Mouse (Mus musculus) heart, embryonic 16.5 days (tissue): Measurements from ENCODE around the gene Fndc3b. TPM values are rescaled to one million over a fixed set of nuclear protein-coding genes. Genes with fewer than 3 reads are reported as not detected.
A peak's percentile ranks its signal among the peaks of the same experiment; 100 is the strongest.

Experiments used
- ATAC-seq: fragments of 200-750 bp; cut with Nextera tagmentation; replicated peaks from 2 replicates; pipeline ENCODE4 v1.8.0; 2017; ENCODE audit warnings: moderate number of reproducible peaks; ENCODE audit not compliant: insufficient read depth, low FRiP score; ENCODE audit errors: extremely low read depth
- H3K27ac ChIP-seq: fragments of 300-500 bp; sonication (generic); 2 replicates; pipeline ENCODE4 v1.5.1; 2014; ENCODE audit warnings: mild to moderate bottlenecking, low read length, control low read depth, moderate library complexity
- H3K27me3 ChIP-seq: fragments of 300-500 bp; sonication (generic); 2 replicates; pipeline ENCODE4 v1.6.1; 2014; ENCODE audit warnings: low read length, mixed read lengths; ENCODE audit not compliant: control insufficient read depth, insufficient read depth
- H3K36me3 ChIP-seq: fragments of 300-500 bp; sonication (generic); 2 replicates; pipeline ENCODE4 v1.6.1; 2014; ENCODE audit not compliant: control insufficient read depth, insufficient read depth
- H3K4me1 ChIP-seq: fragments of 300-500 bp; sonication (generic); 2 replicates; pipeline ENCODE4 v1.6.1; 2014; ENCODE audit warnings: low read length, mixed read lengths; ENCODE audit not compliant: control insufficient read depth, insufficient read depth
- H3K4me2 ChIP-seq: fragments of 300-500 bp; sonication (generic); 2 replicates; pipeline ENCODE4 v1.6.1; 2014; ENCODE audit warnings: low read depth, mild to moderate bottlenecking, control low read depth, low read length
- H3K4me3 ChIP-seq: fragments of 300-500 bp; sonication (generic); 2 replicates; pipeline ENCODE4 v1.5.1; 2014; ENCODE audit warnings: mild to moderate bottlenecking, control low read depth, low read length
- H3K9ac ChIP-seq: fragments of 300-500 bp; sonication (generic); 2 replicates; pipeline ENCODE4 v1.6.1; 2014; ENCODE audit warnings: low read length, control low read depth
- H3K9me3 ChIP-seq: fragments of 300-500 bp; sonication (generic); replicated peaks from 2 replicates; pipeline ENCODE4 v1.6.1; 2016; ENCODE audit warnings: low read length; ENCODE audit not compliant: control insufficient read depth
- WGBS: fragments of 180-500 bp; shearing (Covaris S2); extraction: QIAGEN DNeasy Blood & Tissue Kit; methylation state at CpG from one replicate; pipeline ENCODE4 v1.1.7; 2014; 5-methylcytosine and 5-hydroxymethylcytosine counted together
- polyA plus RNA-seq: library from polyadenylated mRNA; unstranded; fragments of >200 nt; fragmentation: Nextera tagmentation; extraction: Ambion mirVana; gene quantifications from 2 replicates; pipeline ENCODE4 v1.2.1, GENCODE M21; 2015

The Fndc3b gene
- polyA plus RNA-seq, 1 experiment from 2014 or later, result 21.7 TPM

- WGBS, result 61% methylated on average over 4 of the region's 4 CpGs
- Histone ChIP-seq H3K27ac (no peak overlapping the region), H3K9ac (no peak overlapping the region), H3K27me3 (no peaks in the 10 kb centered on the region), H3K9me3 (no peaks in the 10 kb centered on the region), H3K4me1 (peaks cover 17% of the 10 kb centered on the region), H3K36me3 (0 out of 2 replicates have a peak, but pooled peaks cover 2% of the 10 kb centered on the region), H3K4me3 (no peak overlapping the region), H3K4me2 (no peak overlapping the region)
- ATAC-seq, result no peak
Observed at GRCm38 (mm10) chr3:27531993-27532392, 179.1 kb downstream of the Fndc3b start.

- 0 out of 2 replicates have a peak, but pooled peaks have one; percentile 34 for ATAC-seq
- peaks cover 22% of the 10 kb centered on the region for H3K4me1 ChIP-seq
- no peaks in the 10 kb centered on the region for H3K9me3 ChIP-seq
- H3K9ac ChIP-seq, result no peak overlapping the region
- no peak overlapping the region for H3K4me3 ChIP-seq
- H3K27me3 ChIP-seq, result no peaks in the 10 kb centered on the region
- WGBS, result 60% methylated on average over 7 of the region's 7 CpGs
- H3K36me3 ChIP-seq, result 0 out of 2 replicates have a peak, but pooled peaks cover 2% of the 10 kb centered on the region
- H3K27ac ChIP-seq, result peak overlapping the region; percentile 73
- H3K4me2 ChIP-seq, result no peak overlapping the region
Observed at GRCm38 (mm10) chr3:27530370-27530769, 180.7 kb downstream of the Fndc3b start.

DNA sequence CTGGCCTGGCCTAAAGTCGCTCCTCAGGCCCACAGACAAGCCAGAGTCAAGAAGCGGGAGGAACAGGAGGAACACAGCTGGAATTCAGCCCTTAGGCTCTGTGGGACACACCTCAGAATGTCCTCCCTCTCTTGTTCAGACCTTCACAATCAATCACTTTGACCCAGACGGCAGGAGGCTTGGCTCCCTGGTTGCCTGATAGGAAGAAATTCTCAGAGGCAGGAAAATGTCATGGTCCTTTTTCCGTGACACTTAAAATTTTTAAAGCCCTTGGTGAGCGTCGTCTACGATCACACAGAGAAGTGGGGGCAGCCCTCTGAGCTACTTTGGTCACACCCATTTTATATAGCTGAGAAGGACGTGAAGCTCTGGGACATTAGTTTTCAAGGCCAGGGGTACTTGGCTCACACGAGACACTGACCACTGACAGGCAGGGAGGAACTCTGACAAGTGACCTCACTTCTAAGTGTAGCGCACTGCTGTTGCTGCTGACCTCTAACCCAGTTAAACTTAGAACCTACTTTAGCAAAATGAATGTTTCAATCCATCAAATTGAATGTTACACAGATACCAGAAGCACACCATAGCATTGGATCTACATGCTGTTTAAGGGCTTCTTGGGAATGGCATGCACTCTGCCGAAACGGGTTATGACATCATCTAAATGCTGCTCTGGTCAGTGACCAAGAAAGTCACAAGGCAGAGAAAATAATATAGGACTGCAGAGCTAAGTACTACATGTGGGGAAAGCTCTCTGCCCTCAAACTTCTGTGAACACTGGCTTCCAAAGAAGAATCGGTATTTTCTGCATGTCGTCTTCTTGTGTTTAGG is 181.7 kb downstream of the Fndc3b start:
- H3K27ac ChIP-seq, result peak overlapping the region; percentile 73
- WGBS, result 49% methylated on average over 14 of the region's 14 CpGs
- 0 out of 2 replicates have a peak, but pooled peaks cover 2% of the 10 kb centered on the region for H3K36me3 ChIP-seq
- H3K4me2 ChIP-seq, result no peak overlapping the region
- no peak for ATAC-seq
- H3K4me1 ChIP-seq, result peaks cover 26% of the 10 kb centered on the region
- H3K4me3 ChIP-seq, result no peak overlapping the region
- no peaks in the 10 kb centered on the region for H3K9me3 ChIP-seq
- H3K27me3 ChIP-seq, result no peaks in the 10 kb centered on the region
- H3K9ac ChIP-seq, result no peak overlapping the region

DNA sequence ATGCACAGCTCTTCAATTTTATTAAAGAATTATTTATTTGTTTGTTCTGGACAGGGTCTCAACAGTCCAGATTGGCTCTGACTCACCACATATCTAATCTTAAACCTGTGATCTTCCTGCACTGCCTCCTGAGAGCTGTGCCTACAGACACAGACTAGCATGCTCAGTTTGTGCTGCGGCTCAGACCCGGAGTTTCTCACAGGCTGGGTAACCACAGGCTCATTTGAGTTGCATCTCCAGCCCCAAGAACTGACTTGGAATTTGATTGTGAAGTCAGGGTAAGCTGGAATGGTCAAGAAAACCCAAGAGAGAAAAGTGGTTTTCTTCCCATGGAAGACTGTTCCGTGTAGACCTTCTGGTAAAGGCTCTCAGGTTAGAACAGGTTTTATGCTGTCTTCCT is 184.1 kb downstream of the Fndc3b start:
- Histone ChIP-seq H3K9me3 (no peaks in the 10 kb centered on the region), H3K27me3 (no peaks in the 10 kb centered on the region), H3K9ac (no peak overlapping the region), H3K4me1 (peaks cover 42% of the 10 kb centered on the region), H3K4me2 (no peak overlapping the region), H3K4me3 (no peak overlapping the region), H3K36me3 (no peaks in the 10 kb centered on the region), H3K27ac (no peak overlapping the region)
- 80% methylated on average over 3 of the region's 3 CpGs for WGBS
- no peak for ATAC-seq

GRCm38 (mm10) chr3:27523176-27523936 is 187.8 kb downstream of the Fndc3b start:
- no peaks in the 10 kb centered on the region for H3K36me3 ChIP-seq
- WGBS, result 67% methylated on average over 12 of the region's 12 CpGs
- H3K4me1 ChIP-seq, result peaks cover 30% of the 10 kb centered on the region
- no peak overlapping the region for H3K4me2 ChIP-seq
- H3K4me3 ChIP-seq, result no peak overlapping the region
- H3K9me3 ChIP-seq, result no peaks in the 10 kb centered on the region
- no peak overlapping the region for H3K27ac ChIP-seq
- H3K27me3 ChIP-seq, result no peaks in the 10 kb centered on the region
- ATAC-seq, result no peak
- no peak overlapping the region for H3K9ac ChIP-seq

DNA sequence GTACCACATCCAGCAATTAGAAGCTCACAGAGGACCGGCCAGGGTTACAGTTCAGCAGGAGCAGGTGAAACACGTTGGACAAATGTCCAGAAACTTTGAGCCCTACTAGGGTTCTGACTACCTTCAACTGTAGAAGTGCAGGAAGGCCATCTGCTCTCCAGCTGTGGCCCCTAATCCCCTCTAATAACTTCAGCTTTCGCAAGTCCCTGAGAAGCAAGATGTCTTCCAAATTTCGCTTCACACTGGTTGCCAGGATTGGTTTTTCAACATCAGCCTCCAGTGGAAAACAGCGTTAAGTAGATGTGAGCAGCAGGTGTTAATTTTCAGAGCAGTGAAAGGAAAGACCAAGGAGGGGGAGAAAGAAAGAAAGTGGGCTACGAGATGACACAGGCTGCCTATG is 190.7 kb downstream of the Fndc3b start:
- H3K4me3 ChIP-seq, result no peak overlapping the region
- WGBS, result 71% methylated on average over 6 of the region's 6 CpGs
- H3K27ac ChIP-seq, result no peak overlapping the region
- peaks cover 25% of the 10 kb centered on the region for H3K4me1 ChIP-seq
- no peaks in the 10 kb centered on the region for H3K36me3 ChIP-seq
- no peaks in the 10 kb centered on the region for H3K27me3 ChIP-seq
- no peak overlapping the region for H3K4me2 ChIP-seq
- ATAC-seq, result no peak
- H3K9ac ChIP-seq, result no peak overlapping the region
- H3K9me3 ChIP-seq, result no peaks in the 10 kb centered on the region

DNA sequence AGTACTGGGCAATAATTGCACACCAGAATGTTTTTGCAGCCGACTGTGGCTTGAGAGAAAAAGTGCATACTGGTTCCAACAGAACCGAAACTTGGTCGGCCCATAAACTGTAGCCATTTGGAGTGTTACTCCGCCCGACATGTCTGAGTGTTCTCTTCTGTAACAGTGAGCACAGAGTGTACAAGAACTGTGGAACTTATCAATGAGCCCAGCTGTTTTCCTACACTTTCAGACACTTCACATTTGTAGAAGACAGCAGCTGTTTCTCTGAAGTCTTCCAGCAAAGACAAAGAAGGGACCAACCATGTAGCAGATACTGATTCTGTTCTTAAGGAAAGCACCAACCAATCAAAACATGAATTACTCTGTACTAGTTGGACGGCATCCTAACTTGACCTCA is 191.6 kb downstream of the Fndc3b start:
- no peak for ATAC-seq
- peaks cover 21% of the 10 kb centered on the region for H3K4me1 ChIP-seq
- H3K4me3 ChIP-seq, result no peak overlapping the region
- WGBS, result 83% methylated on average over 6 of the region's 6 CpGs
- H3K36me3 ChIP-seq, result no peaks in the 10 kb centered on the region
- no peak overlapping the region; the same call in 1 of the 2 replicates for H3K27ac ChIP-seq
- no peaks in the 10 kb centered on the region for H3K27me3 ChIP-seq
- no peak overlapping the region for H3K4me2 ChIP-seq
- no peak overlapping the region for H3K9ac ChIP-seq
- no peaks in the 10 kb centered on the region for H3K9me3 ChIP-seq

GRCm38 (mm10) chr3:27518935-27519334 is 192.2 kb downstream of the Fndc3b start:
- H3K4me3 ChIP-seq, result no peak overlapping the region
- H3K9me3 ChIP-seq, result no peaks in the 10 kb centered on the region
- no peaks in the 10 kb centered on the region for H3K36me3 ChIP-seq
- H3K4me1 ChIP-seq, result peaks cover 18% of the 10 kb centered on the region
- H3K27ac ChIP-seq, result no peak overlapping the region; the same call in 1 of the 2 replicates
- no peak overlapping the region for H3K9ac ChIP-seq
- H3K4me2 ChIP-seq, result no peak overlapping the region
- 71% methylated on average over 9 of the region's 9 CpGs for WGBS
- H3K27me3 ChIP-seq, result no peaks in the 10 kb centered on the region
- no peak for ATAC-seq

GRCm38 (mm10) chr3:27516536-27516935 is 194.6 kb downstream of the Fndc3b start:
- ATAC-seq, result no peak; the same call in 1 of the 2 replicates
- 45% methylated on average over 5 of the region's 5 CpGs for WGBS

More at GRCm38 (mm10) chr3:27516536-27516935, 194.6 kb downstream of the Fndc3b start:
- Histone ChIP-seq H3K4me1 (peaks cover 4% of the 10 kb centered on the region), H3K4me2 (no peak overlapping the region), H3K4me3 (no peak overlapping the region), H3K36me3 (no peaks in the 10 kb centered on the region), H3K27ac (no peak overlapping the region), H3K9ac (no peak overlapping the region), H3K27me3 (no peaks in the 10 kb centered on the region), H3K9me3 (no peaks in the 10 kb centered on the region)
